Mouse (Mus musculus) cortical plate, adult 2 months (tissue): Measurements from ENCODE around the gene Caap1.

Experiments used
- CTCF ChIP-seq: fragments of 200-500 bp; IDR thresholded peaks from 2 replicates; pipeline ENCODE4 v1.5.1; 2011; ENCODE audit warnings: mild to moderate bottlenecking, control low read depth, low read length; ENCODE audit not compliant: insufficient read depth; ENCODE audit errors: extremely low read depth
- POLR2A ChIP-seq: fragments of 200-500 bp; IDR thresholded peaks from 2 replicates; pipeline ENCODE4 v1.6.1; 2011; ENCODE audit warnings: mild to moderate bottlenecking, low read length, control low read depth; ENCODE audit not compliant: insufficient read depth; ENCODE audit errors: extremely low read depth

GRCm38 (mm10) chr4:94604452-94605019 lies 47.9 kb upstream of the Caap1 start:
- TF ChIP-seq CTCF (no peak), POLR2A (no peak)
